Mouse (Mus musculus): ENCODE results near the gene Gm45753. TPM values are rescaled to one million over a fixed set of nuclear protein-coding genes. Genes with fewer than 3 reads are reported as not detected.
"Not testable (repeated sequence)": the region's sequence is repeated elsewhere in the genome, so short reads cannot be mapped to it uniquely, and the experiment has no call there.

Gene Gm45753
- total RNA-seq (2022): under 1 TPM in 1 of 4 experiments, not detected in 3; 0.28 TPM

- no peak for DNase-seq (ENCODE audit: low spot score in 2 of 2)
Measured at GRCm38 (mm10) chr8:45308366-45308765, at the start of gene Gm45753. Gene Gm45753, minus strand, starts transcription at chr8:45308466.

- DNase-seq (ENCODE audit: low spot score in 2 of 2): no peak
Measured at GRCm38 (mm10) chr8:45355809-45356208, 47.5 kb upstream of the Gm45753 start.

- peak in 1 of 2 experiments; percentile 71 for DNase-seq (ENCODE audit: low spot score in 2 of 2)
Measured at GRCm38 (mm10) chr8:45345031-45345430, 36.8 kb upstream of the Gm45753 start.

GRCm38 (mm10) chr8:45344298-45344697 is 36.0 kb upstream of the Gm45753 start:
- DNase-seq (ENCODE audit: low spot score in 2 of 2): no peak

- no peak for DNase-seq (ENCODE audit: low spot score in 2 of 2)
Measured at GRCm38 (mm10) chr8:45341630-45342628, 33.7 kb upstream of the Gm45753 start.

GRCm38 (mm10) chr8:45333493-45333892 is 25.2 kb upstream of the Gm45753 start:
- DNase-seq (ENCODE audit: low spot score in 2 of 2): no peak

GRCm38 (mm10) chr8:45332685-45333409 is 24.6 kb upstream of the Gm45753 start, which contains the start of gene Cyp4v3:
Gene Cyp4v3, minus strand, starts transcription at chr8:45333216.
- DNase-seq (ENCODE audit: low spot score in 2 of 2): peak; percentile 13 to 37

- DNase-seq (ENCODE audit: low spot score in 2 of 2): no peak
Measured at GRCm38 (mm10) chr8:45330856-45331255, 22.6 kb upstream of the Gm45753 start.

GRCm38 (mm10) chr8:45329206-45329980 is 21.1 kb upstream of the Gm45753 start:
- DNase-seq (ENCODE audit: low spot score in 2 of 2): no peak

GRCm38 (mm10) chr8:45327076-45327475 is 18.8 kb upstream of the Gm45753 start:
- DNase-seq (ENCODE audit: low spot score in 2 of 2): not testable (repeated sequence)

- DNase-seq (ENCODE audit: low spot score in 2 of 2): no peak
Measured at GRCm38 (mm10) chr8:45324151-45324550, 15.9 kb upstream of the Gm45753 start.

- no peak for DNase-seq (ENCODE audit: low spot score in 2 of 2)
Measured at GRCm38 (mm10) chr8:45321365-45321764, 13.1 kb upstream of the Gm45753 start.

GRCm38 (mm10) chr8:45320930-45321329 is 12.7 kb upstream of the Gm45753 start:
- DNase-seq (ENCODE audit: low spot score in 2 of 2): no peak

- no peak for DNase-seq (ENCODE audit: low spot score in 2 of 2)
Measured at GRCm38 (mm10) chr8:45310967-45311366, 2.7 kb upstream of the Gm45753 start.

- no peak for DNase-seq (ENCODE audit: low spot score in 2 of 2)
Measured at GRCm38 (mm10) chr8:45305479-45305878, 2.8 kb downstream of the Gm45753 start.

- no peak for DNase-seq (ENCODE audit: low spot score in 2 of 2)
Measured at GRCm38 (mm10) chr8:45304354-45304753, 3.9 kb downstream of the Gm45753 start.

- DNase-seq (ENCODE audit: low spot score in 2 of 2): no peak
Measured at GRCm38 (mm10) chr8:45302390-45302789, 5.9 kb downstream of the Gm45753 start.

GRCm38 (mm10) chr8:45295276-45295675 is 13.0 kb downstream of the Gm45753 start:
- DNase-seq (ENCODE audit: low spot score in 2 of 2): no peak

GRCm38 (mm10) chr8:45294687-45295086 is 13.6 kb downstream of the Gm45753 start, which contains the start of gene Klkb1:
Gene Klkb1, minus strand, starts transcription at chr8:45294859.
- DNase-seq (ENCODE audit: low spot score in 2 of 2): no peak

GRCm38 (mm10) chr8:45291790-45292189 is 16.5 kb downstream of the Gm45753 start:
- DNase-seq (ENCODE audit: low spot score in 2 of 2): peak; percentile 58 to 78

GRCm38 (mm10) chr8:45281630-45282029 is 26.6 kb downstream of the Gm45753 start:
- no peak for DNase-seq (ENCODE audit: low spot score in 2 of 2)

Measured in layer of hippocampus, adult 8-10 months (tissue).